Mouse (Mus musculus) ES-E14 (cell line): ENCODE data around the gene Srgn. TPM values are rescaled to one million over a fixed set of nuclear protein-coding genes. Genes with fewer than 3 reads are reported as not detected.

Experiments
- DNase-seq: peaks from one replicate; pipeline ENCODE4 v3.0.0-alpha.2; 2013; ENCODE audit warnings: low read depth, low spot score
- H3K27ac ChIP-seq: 2 replicates; pipeline ENCODE4 v1.5.1; 2012; ENCODE audit warnings: low read depth, mild to moderate bottlenecking, low read length, moderate library complexity, mixed read lengths; ENCODE audit not compliant: poor library complexity, insufficient read depth, severe bottlenecking
- H3K36me3 ChIP-seq: 2 replicates; pipeline ENCODE4 v1.6.1; 2012; ENCODE audit warnings: mild to moderate bottlenecking, low read length, moderate library complexity, mixed read lengths; ENCODE audit not compliant: control insufficient read depth, poor library complexity, insufficient read depth, severe bottlenecking
- H3K4me1 ChIP-seq, 2 experiments: fragments of 150-350 bp in 1 of 2; sonication (generic) in 1 of 2; 2 replicates each; pipeline ENCODE4 v1.6.1; 2012; ENCODE audit warnings: low read length in 2 of 2, mild to moderate bottlenecking in 1 of 2, mixed read lengths in 1 of 2; ENCODE audit not compliant: control insufficient read depth in 2 of 2, insufficient read depth in 2 of 2, poor library complexity in 1 of 2
- H3K4me3 ChIP-seq, 2 experiments: fragments of 150-350 bp in 1 of 2; sonication (generic) in 1 of 2; 2 replicates each; pipeline ENCODE4 v1.5.1; 2012; ENCODE audit warnings: low read length in 2 of 2, low read depth in 1 of 2, mild to moderate bottlenecking in 1 of 2, mixed read lengths in 1 of 2; ENCODE audit not compliant: insufficient read depth in 1 of 2, poor library complexity in 1 of 2, severe bottlenecking in 1 of 2
- H3K9ac ChIP-seq: 2 replicates; pipeline ENCODE4 v1.6.1; 2012; ENCODE audit warnings: low read depth, mild to moderate bottlenecking, low read length, mixed read lengths; ENCODE audit not compliant: poor library complexity, insufficient read depth, severe bottlenecking
- H3K9me3 ChIP-seq: fragments of 150-350 bp; sonication (generic); 2 replicates; pipeline ENCODE4 v1.6.1; 2012; ENCODE audit warnings: low read depth, mild to moderate bottlenecking, low read length; ENCODE audit not compliant: control insufficient read depth, insufficient read depth
- CHD2 ChIP-seq: IDR thresholded peaks from 2 replicates; pipeline ENCODE4 v1.6.1; 2014; ENCODE audit warnings: mild to moderate bottlenecking, low read depth, low read length, inconsistent platforms
- HCFC1 ChIP-seq: IDR thresholded peaks from 2 replicates; pipeline ENCODE4 v1.6.1; 2012; ENCODE audit warnings: low read length, inconsistent platforms, borderline replicate concordance; ENCODE audit not compliant: insufficient read depth
- MAFK ChIP-seq: IDR thresholded peaks from 2 replicates; pipeline ENCODE4 v1.6.1; 2014; ENCODE audit warnings: mild to moderate bottlenecking, low read depth, low read length, inconsistent platforms; ENCODE audit not compliant: insufficient read depth
- ZC3H11A ChIP-seq: IDR thresholded peaks from 2 replicates; pipeline ENCODE4 v1.6.1; 2012; ENCODE audit warnings: low read depth, mild to moderate bottlenecking, inconsistent platforms, low read length, borderline replicate concordance
- ZNF384 ChIP-seq: IDR thresholded peaks from 2 replicates; pipeline ENCODE4 v1.6.1; 2012; ENCODE audit warnings: low read depth, low read length, inconsistent platforms
- in situ Hi-C, 2 experiments: fragments of 600-800 bp; cut with MboI; formaldehyde crosslinking; loops; one replicate each; pipeline ENCODE4 v1.15.1; 2025; ENCODE audit warnings: low sequenced_read_pairs in 2 of 2, inconsistent platforms in 1 of 2; ENCODE audit not compliant: unreplicated experiment in 2 of 2
- total RNA-seq: library from RNA; depleted of rRNA; stranded (reverse); fragments of 300-350 nt; gene quantifications from 2 replicates; pipeline ENCODE4 v1.2.3, GENCODE M21; 2012; rRNA removed

Gene Srgn
- 5.4 and 33.6 TPM in 2 replicates for total RNA-seq

- no peak within 1 kb of the TSS for H3K4me3 ChIP-seq
- peaks cover 0 to 3% of the 10 kb centered on the region in 2 experiments; a peak in 1 of 4 replicates for H3K4me1 ChIP-seq
- H3K9ac ChIP-seq = no peak within 1 kb of the TSS
- in situ Hi-C loops = no loop called here
- no peak for DNase-seq
- no peaks in the 10 kb centered on the region for H3K36me3 ChIP-seq
- no peak for TF ChIP-seq HCFC1
- no peak within 1 kb of the TSS for H3K27ac ChIP-seq
- H3K9me3 ChIP-seq = no peaks in the 10 kb centered on the region
These were observed at the start of gene Srgn for GRCm38 (mm10) chr10:62527351-62527750. Gene Srgn (minus strand): TSS chr10:62527451.

DNA sequence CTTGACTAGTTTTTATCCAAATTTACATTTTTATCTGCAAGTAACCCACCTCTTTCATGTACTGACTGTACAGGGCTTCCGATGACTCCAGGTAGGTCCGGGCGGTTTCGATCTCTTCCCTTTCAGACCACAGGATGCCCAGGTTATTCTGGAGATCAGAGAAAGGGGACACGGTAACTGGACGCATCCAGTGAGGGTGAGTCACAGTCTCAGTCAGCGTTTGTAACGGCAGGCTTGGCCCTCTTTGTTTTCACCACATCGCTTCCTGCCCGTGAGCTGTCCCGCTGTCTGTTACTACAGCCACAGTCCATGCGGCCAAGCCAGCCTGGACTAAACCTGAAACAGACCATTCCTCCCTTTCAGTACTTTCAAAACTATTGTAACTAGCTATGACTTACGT, 47.8 kb upstream of the Srgn start:
- Histone ChIP-seq H3K4me1 (no peaks in the 10 kb centered on the region), H3K4me3 (no peak overlapping the region), H3K36me3 (peaks cover 10% of the 10 kb centered on the region), H3K9ac (no peak overlapping the region), H3K27ac (no peak overlapping the region), H3K9me3 (no peaks in the 10 kb centered on the region)
- no peak for DNase-seq
- TF ChIP-seq ZC3H11A (no peak), MAFK (no peak), ZNF384 (no peak), CHD2 (no peak), HCFC1 (no peak)
- in situ Hi-C loops = no loop called here

DNA sequence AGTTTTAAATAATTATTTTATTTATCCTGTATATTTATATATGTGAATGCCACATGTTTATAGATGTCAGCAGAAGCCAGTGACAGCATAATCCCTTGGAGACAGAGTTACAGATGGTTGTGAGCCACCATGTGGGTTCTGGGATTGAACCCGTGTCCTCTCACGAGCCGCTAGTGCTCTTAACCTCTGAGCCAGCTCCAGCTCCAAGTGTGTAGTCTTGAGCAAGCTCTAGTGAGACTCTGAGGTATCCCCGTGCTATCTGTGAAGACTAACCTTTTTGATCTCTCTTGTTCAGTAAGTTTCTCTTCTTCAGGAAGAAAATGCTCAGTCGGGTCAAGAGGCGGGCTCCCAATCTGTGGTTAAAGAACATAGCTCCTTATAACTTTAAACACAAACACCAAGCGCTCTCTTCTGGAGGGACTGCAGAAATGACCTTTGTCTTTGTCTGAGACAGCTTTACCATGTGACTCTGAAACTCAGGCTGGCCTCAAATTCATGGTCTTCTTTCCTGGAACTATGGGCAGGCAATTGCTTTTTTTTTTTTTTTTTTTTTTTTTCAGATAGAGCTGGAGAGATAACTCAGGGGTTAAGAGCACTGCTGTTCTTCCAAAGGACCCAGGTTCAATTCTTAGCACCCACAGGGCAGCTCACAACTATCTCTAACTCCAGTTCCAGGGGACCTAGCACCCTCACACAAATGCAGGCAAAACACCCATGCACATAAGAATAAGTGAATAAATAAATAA, 43.0 kb upstream of the Srgn start:
- no peak overlapping the region for H3K9ac ChIP-seq
- peaks cover 21% of the 10 kb centered on the region for H3K36me3 ChIP-seq
- no peak for DNase-seq

DNA sequence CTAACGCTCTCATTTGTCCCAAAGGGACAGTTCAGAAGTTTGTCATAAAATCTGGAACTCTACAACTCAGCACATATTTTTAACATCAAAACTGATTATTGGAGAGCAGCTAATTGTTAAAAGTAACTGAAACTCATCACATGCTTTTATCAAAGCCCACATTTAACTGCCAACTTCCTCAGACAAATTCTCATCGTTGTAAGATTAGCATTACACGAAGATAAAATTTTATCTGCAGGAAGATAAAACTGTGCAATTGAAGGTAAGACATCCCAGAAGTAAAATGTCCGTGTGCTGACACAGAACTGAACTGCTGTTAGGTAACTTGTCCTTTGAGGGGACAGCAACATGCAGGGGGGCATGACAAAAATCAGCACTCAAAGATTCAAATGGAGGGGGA, 41.6 kb upstream of the Srgn start:
- Histone ChIP-seq H3K27ac (no peak overlapping the region), H3K4me3 (no peak overlapping the region), H3K9ac (no peak overlapping the region), H3K9me3 (no peaks in the 10 kb centered on the region), H3K4me1 (no peaks in the 10 kb centered on the region), H3K36me3 (peaks cover 22% of the 10 kb centered on the region)
- TF ChIP-seq HCFC1 (no peak), MAFK (no peak), CHD2 (no peak), ZNF384 (no peak), ZC3H11A (no peak)
- DNase-seq = no peak
- in situ Hi-C loops = no loop called here

More for the DNA sequence above, 43.0 kb upstream of the Srgn start:
- no peak overlapping the region for H3K27ac ChIP-seq
- in situ Hi-C loops = no loop called here
- TF ChIP-seq ZC3H11A (no peak), CHD2 (no peak), HCFC1 (no peak), MAFK (no peak), ZNF384 (no peak)
- no peaks in the 10 kb centered on the region for H3K9me3 ChIP-seq
- H3K4me1 ChIP-seq = no peaks in the 10 kb centered on the region
- H3K4me3 ChIP-seq = no peak overlapping the region

DNA sequence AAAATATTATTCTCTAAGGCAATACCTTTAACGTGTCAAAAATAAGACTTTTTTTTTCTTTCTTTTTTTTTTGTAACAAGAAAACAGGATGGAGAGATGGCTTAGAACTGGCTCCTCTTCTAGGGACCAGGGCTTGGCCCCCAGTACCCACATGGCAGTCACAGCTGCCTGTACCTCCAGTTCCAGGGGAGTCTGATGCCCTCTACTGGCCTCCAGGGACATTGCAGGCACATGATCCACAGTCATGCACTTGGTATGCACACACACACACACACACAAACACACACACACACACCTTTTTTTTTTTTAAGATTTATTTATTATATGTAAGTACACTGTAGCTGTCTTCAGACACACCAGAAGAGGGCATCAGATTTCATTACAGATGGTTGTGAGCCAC, 30.5 kb upstream of the Srgn start:
- TF ChIP-seq HCFC1 = no peak
- TF ChIP-seq CHD2 = no peak
- TF ChIP-seq ZNF384 = peak; percentile 38; the same call in 1 of the 2 replicates
- in situ Hi-C loops = no loop called here
- H3K36me3 ChIP-seq = peaks cover 8% of the 10 kb centered on the region; the same call in 1 of the 2 replicates
- H3K4me1 ChIP-seq = no peaks in the 10 kb centered on the region
- H3K9ac ChIP-seq = no peak overlapping the region
- no peak overlapping the region for H3K4me3 ChIP-seq
- no peak overlapping the region for H3K27ac ChIP-seq
- H3K9me3 ChIP-seq = no peaks in the 10 kb centered on the region
- peak; percentile 40 for DNase-seq
